Mouse (Mus musculus) lung, embryonic 16.5 days (tissue): ENCODE data around the gene Dyrk1a. TPM values are rescaled to one million over a fixed set of nuclear protein-coding genes. Genes with fewer than 3 reads are reported as not detected.
A peak's percentile ranks its signal among the peaks of the same experiment; 100 is the strongest.

Experiments
- ATAC-seq: fragments of 200-750 bp; cut with Nextera tagmentation; 2 replicates; pipeline ENCODE4 v1.8.0; 2017; ENCODE audit warnings: low read depth, mild to moderate bottlenecking, moderate library complexity
- H3K27ac ChIP-seq: fragments of 300-500 bp; sonication (generic); 2 replicates; pipeline ENCODE4 v1.5.1; 2014; ENCODE audit warnings: mild to moderate bottlenecking, control low read depth, low read length
- H3K27me3 ChIP-seq: fragments of 300-500 bp; sonication (generic); 2 replicates; pipeline ENCODE4 v1.6.1; 2014; ENCODE audit warnings: low read depth, low read length, mixed read lengths; ENCODE audit not compliant: control insufficient read depth, insufficient read depth
- H3K36me3 ChIP-seq: fragments of 300-500 bp; sonication (generic); 2 replicates; pipeline ENCODE4 v1.6.1; 2014; ENCODE audit warnings: low read length; ENCODE audit not compliant: control insufficient read depth, insufficient read depth
- H3K4me1 ChIP-seq: fragments of 300-500 bp; sonication (generic); replicated peaks from 2 replicates; pipeline ENCODE4 v1.6.1; 2014; ENCODE audit warnings: low read length, mixed read lengths; ENCODE audit not compliant: control insufficient read depth, insufficient read depth
- H3K4me2 ChIP-seq: fragments of 300-500 bp; sonication (generic); 2 replicates; pipeline ENCODE4 v1.6.1; 2014; ENCODE audit warnings: low read depth, low read length, control low read depth
- H3K4me3 ChIP-seq: fragments of 300-500 bp; sonication (generic); 2 replicates; pipeline ENCODE4 v1.5.1; 2014; ENCODE audit warnings: mild to moderate bottlenecking, low read length, control low read depth
- H3K9ac ChIP-seq: fragments of 300-500 bp; sonication (generic); 2 replicates; pipeline ENCODE4 v1.6.1; 2014; ENCODE audit warnings: low read length, control low read depth
- H3K9me3 ChIP-seq: fragments of 300-500 bp; sonication (generic); 2 replicates; pipeline ENCODE4 v1.6.1; 2016; ENCODE audit warnings: low read length; ENCODE audit not compliant: control insufficient read depth
- WGBS: fragments of 180-500 bp; shearing (Covaris S2); extraction: QIAGEN DNeasy Blood & Tissue Kit; methylation state at CpG from one replicate; pipeline ENCODE4 v1.1.7; 2014; 5-methylcytosine and 5-hydroxymethylcytosine counted together
- polyA plus RNA-seq: library from polyadenylated mRNA; unstranded; fragments of >200 nt; fragmentation: Nextera tagmentation; extraction: Ambion mirVana; gene quantifications from 2 replicates; pipeline ENCODE4 v1.2.1, GENCODE M21; 2015

Gene Dyrk1a
- polyA plus RNA-seq, 1 experiment from 2014 or later, result 8.0 TPM

DNA sequence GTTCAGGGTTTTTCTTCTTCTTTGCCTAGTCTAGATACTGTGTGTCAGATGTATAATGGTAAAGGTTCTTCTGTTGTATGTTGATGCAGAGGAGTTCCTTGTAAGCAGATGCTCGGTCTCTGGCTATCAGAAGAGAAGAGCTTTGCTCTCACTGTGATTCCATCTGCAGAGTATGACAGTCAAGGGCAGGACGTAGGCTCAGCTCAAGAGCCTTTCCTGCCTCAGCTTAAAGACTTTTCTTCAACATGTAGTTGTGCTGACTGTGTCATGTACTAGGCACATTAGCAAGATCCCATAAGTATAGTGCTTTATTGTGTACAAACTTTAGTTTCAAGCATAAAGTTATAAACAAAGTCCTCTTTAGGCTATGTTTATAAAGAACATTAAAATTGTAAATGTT, 26.8 kb downstream of the Dyrk1a start:
- Histone ChIP-seq H3K27me3 (no peaks in the 10 kb centered on the region), H3K4me2 (no peak overlapping the region), H3K9ac (no peak overlapping the region), H3K36me3 (no peaks in the 10 kb centered on the region), H3K9me3 (no peaks in the 10 kb centered on the region), H3K4me3 (no peak overlapping the region), H3K4me1 (peaks cover 27% of the 10 kb centered on the region), H3K27ac (no peak overlapping the region)
- 50% methylated on average over 2 of the region's 2 CpGs for WGBS
- no peak for ATAC-seq

DNA sequence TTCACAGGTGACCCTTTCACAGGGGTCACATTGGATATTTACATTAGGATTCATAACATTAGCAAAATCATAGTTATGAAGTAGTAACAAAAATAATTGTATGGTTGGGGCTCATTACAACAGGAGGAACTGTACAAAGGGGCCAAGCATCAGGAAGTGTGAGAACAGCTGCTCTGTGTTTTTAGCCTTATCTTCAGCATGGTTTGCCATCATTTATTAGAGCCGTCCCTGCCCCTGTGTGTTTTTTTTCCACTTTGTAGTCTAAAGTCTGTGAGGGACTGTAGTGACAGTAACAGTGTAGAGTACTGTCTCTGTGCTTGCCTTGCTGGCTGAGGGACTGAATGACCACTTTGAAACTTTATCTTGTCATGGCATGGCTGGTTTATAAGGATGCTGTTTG, 27.8 kb downstream of the Dyrk1a start:
- Histone ChIP-seq H3K9ac (no peak overlapping the region), H3K9me3 (no peaks in the 10 kb centered on the region), H3K27me3 (no peaks in the 10 kb centered on the region), H3K4me2 (no peak overlapping the region), H3K27ac (no peak overlapping the region), H3K36me3 (no peaks in the 10 kb centered on the region), H3K4me3 (no peak overlapping the region), H3K4me1 (peaks cover 37% of the 10 kb centered on the region)
- no peak for ATAC-seq
- WGBS, result 6% methylated on average over 1 of the region's 1 CpGs

DNA sequence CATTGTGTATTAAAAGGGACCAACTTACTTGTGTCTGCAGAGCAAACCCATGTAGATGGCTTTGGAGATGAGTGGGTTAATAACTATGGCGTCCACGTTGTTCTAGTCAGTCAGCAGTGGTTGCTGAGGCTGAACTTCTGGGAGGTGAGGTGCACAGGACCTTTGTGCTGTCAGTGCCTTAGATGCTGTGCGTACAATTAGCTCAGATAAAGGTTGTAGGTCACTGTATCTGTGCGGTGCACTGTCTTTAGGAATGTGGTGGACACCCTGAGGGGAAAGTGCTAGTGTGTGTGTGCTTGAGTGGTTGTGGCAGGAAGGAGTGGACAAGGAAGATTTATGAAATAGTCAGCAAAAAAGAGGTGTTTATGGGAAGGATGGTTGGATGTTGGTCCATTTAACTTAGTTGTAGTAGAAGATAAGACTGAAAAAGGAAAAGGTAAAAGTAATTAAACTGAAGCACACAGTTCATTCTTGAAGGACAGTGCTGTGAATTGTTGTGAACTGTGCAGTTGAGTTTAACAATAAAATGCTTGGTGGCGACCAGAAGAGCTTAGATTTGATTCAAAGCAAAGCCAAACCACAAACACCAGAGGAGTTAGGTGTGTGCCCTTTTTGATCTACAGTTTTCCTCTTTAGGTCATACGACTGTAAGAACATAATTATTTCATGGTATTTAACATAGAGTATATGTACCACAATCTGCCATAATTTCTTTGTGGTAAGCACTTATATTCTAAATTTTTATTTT, 30.3 kb downstream of the Dyrk1a start:
- peaks cover 49% of the 10 kb centered on the region for H3K4me1 ChIP-seq
- H3K4me2 ChIP-seq, result no peak overlapping the region
- no peaks in the 10 kb centered on the region for H3K36me3 ChIP-seq
- 24% methylated on average over 6 of the region's 6 CpGs for WGBS
- H3K9me3 ChIP-seq, result no peaks in the 10 kb centered on the region
- no peak overlapping the region for H3K9ac ChIP-seq
- ATAC-seq, result no peak
- H3K27ac ChIP-seq, result no peak overlapping the region
- H3K4me3 ChIP-seq, result no peak overlapping the region
- H3K27me3 ChIP-seq, result no peaks in the 10 kb centered on the region

DNA sequence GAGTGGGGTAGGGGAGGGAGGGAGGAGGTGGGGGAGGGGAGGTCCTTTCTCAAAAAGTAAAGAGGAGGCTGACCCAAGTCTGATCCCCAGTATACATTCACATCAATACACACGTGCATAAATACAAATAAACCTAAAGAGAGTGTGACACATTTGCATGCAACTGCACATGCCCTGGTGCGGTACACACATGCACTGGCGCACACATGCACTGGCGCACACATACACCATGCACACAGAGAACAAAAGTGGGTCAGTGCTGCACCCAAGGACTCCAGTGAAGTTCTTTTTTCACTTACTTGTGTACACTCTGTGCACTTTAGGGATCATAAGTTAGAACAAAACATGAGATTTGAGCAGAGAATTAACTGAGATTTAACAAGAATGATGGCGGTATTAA, 31.3 kb downstream of the Dyrk1a start:
- Histone ChIP-seq H3K9ac (no peak overlapping the region), H3K4me3 (no peak overlapping the region), H3K4me2 (peak overlapping the region; percentile 30), H3K4me1 (peaks cover 49% of the 10 kb centered on the region), H3K27me3 (no peaks in the 10 kb centered on the region), H3K27ac (peak overlapping the region; percentile 30; the same call in 1 of the 2 replicates), H3K36me3 (no peaks in the 10 kb centered on the region), H3K9me3 (no peaks in the 10 kb centered on the region)
- 70% methylated on average over 5 of the region's 5 CpGs for WGBS
- no peak for ATAC-seq

DNA sequence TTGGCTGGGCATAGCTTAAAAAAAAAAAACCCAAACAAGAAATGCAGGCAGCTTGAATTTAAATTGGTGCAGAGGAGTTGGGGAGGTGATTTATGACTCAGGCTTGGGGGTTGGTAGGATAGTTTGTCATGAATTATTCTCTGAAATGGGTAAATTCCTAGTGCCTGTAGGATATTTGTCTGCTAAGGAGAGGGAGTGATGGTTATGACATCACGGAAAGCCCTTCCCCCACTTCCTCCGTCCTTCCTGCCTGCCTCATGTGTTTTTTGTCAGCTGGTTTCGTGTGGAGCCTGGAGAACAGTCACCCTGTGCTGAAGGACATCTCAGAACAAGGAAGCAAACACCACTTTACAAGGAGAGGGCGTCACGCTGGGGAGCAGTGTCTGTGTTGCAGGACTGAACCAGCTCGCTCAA, 31.7 kb downstream of the Dyrk1a start:
- no peaks in the 10 kb centered on the region for H3K27me3 ChIP-seq
- no peak overlapping the region for H3K4me3 ChIP-seq
- peaks cover 49% of the 10 kb centered on the region for H3K4me1 ChIP-seq
- ATAC-seq, result peak; percentile 69
- no peaks in the 10 kb centered on the region for H3K9me3 ChIP-seq
- peak overlapping the region; percentile 30 for H3K27ac ChIP-seq
- peak overlapping the region; percentile 30 for H3K4me2 ChIP-seq
- 14% methylated on average over 6 of the region's 6 CpGs for WGBS
- H3K36me3 ChIP-seq, result no peaks in the 10 kb centered on the region
- H3K9ac ChIP-seq, result no peak overlapping the region

DNA sequence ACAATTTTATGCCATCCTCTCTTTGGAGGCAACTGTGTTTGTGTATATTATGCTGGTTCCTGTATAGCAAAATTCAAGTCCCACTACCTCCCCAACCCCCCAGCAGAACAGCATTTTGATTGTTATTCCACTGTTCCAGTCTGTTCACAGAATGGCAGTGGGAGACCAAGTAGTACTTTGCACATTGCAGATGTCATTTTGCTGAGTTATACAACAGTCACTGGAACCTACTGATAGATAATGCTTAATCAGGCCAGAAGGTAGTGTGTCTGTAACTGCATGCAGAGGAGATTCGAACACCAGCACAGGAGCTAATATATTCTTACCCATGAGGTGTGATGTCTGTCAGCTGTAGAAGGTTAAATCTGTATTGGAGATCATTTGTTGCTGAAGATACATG, 32.4 kb downstream of the Dyrk1a start:
- Histone ChIP-seq H3K4me3 (no peak overlapping the region), H3K4me1 (peaks cover 49% of the 10 kb centered on the region), H3K27me3 (no peaks in the 10 kb centered on the region), H3K4me2 (no peak overlapping the region), H3K27ac (no peak overlapping the region), H3K36me3 (no peaks in the 10 kb centered on the region), H3K9ac (no peak overlapping the region), H3K9me3 (no peaks in the 10 kb centered on the region)
- 73% methylated on average over 1 of the region's 1 CpGs for WGBS
- ATAC-seq, result no peak

DNA sequence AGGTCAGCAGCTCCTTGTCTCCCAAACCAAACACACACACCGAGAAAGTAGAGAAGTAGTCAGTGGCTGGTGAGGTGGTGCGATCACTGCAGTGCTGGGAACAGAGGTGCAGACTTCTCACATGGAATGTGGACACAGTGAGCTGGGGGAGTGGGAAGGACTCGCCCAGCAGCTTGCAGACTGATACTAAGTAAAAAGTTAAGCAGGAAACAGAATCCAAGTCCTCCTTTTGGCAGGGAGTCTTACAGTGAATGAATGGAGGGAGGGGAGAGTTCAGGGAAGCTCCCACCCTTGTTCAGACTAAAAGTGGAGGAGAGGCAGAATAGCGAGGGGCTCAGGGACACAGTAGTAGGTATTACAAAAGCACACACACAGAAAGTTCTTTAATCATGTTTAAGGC, 32.9 kb downstream of the Dyrk1a start:
- Histone ChIP-seq H3K4me1 (peaks cover 52% of the 10 kb centered on the region), H3K9ac (no peak overlapping the region), H3K27ac (no peak overlapping the region; the same call in 1 of the 2 replicates), H3K36me3 (no peaks in the 10 kb centered on the region), H3K4me2 (no peak overlapping the region), H3K27me3 (no peaks in the 10 kb centered on the region), H3K4me3 (no peak overlapping the region), H3K9me3 (no peaks in the 10 kb centered on the region)
- 39% methylated on average over 4 of the region's 4 CpGs for WGBS
- no peak for ATAC-seq

DNA sequence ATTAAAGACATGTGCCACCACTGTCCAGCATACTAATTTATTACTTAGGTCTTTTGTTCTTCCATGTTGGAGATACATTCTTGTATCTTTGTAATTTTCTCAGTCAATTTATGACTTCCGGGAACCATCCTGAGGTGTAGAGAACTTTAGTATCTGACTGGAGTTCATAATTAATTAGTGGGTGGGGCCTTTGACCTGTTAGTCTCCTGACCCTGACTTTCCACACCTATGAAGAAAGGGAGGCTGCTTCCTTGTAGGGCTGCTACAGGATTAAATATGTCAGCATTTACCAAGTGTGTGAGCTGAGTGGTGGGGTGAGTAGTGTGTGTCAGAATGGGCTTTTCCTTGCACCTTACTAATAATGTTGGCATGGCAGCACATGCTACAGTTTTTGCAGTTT, 36.4 kb downstream of the Dyrk1a start:
- Histone ChIP-seq H3K4me2 (no peak overlapping the region), H3K4me1 (peaks cover 36% of the 10 kb centered on the region)
- WGBS, result 81% methylated on average over 1 of the region's 1 CpGs

DNA sequence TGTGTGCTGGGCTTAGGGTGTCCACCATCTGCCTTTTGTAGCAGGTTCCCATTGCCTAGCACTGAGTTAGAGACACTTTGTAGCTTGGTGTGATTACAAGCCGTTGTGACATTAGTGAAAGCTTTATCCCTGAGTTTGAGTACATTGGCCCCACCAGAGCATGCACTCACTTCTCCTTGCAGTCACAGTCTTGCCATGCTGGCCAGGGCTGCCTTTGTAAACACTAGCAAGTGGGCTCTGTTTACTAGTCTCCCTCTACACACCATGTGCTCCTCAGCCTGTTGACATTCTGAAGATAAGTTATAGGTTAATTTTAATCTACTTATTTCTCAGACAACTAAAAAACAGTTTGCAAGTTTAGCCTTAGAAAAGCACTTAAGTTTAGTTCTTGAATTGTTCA, 37.7 kb downstream of the Dyrk1a start:
- H3K9ac ChIP-seq, result no peak overlapping the region
- peaks cover 24% of the 10 kb centered on the region for H3K4me1 ChIP-seq
- no peak for ATAC-seq
- H3K36me3 ChIP-seq, result no peaks in the 10 kb centered on the region
- no peak overlapping the region for H3K4me2 ChIP-seq
- H3K9me3 ChIP-seq, result no peaks in the 10 kb centered on the region
- H3K4me3 ChIP-seq, result no peak overlapping the region
- H3K27me3 ChIP-seq, result no peaks in the 10 kb centered on the region
- 33% methylated on average over 1 of the region's 1 CpGs for WGBS
- no peak overlapping the region for H3K27ac ChIP-seq

More for the DNA sequence above, 36.4 kb downstream of the Dyrk1a start:
- H3K27ac ChIP-seq, result no peak overlapping the region
- no peak overlapping the region for H3K9ac ChIP-seq
- no peaks in the 10 kb centered on the region for H3K9me3 ChIP-seq
- H3K4me3 ChIP-seq, result no peak overlapping the region
- no peaks in the 10 kb centered on the region for H3K36me3 ChIP-seq
- no peak for ATAC-seq
- no peaks in the 10 kb centered on the region for H3K27me3 ChIP-seq
